Mouse (Mus musculus): ENCODE data around the gene Svs3b. TPM values are rescaled to one million over a fixed set of nuclear protein-coding genes. Genes with fewer than 3 reads are reported as not detected.
"Not testable (repeated sequence)": the region's sequence is repeated elsewhere in the genome, so short reads cannot be mapped to it uniquely, and the experiment has no call there.

Svs3b gene
- polyA plus RNA-seq, 1 experiment from 2014 or later: not detected

DNA sequence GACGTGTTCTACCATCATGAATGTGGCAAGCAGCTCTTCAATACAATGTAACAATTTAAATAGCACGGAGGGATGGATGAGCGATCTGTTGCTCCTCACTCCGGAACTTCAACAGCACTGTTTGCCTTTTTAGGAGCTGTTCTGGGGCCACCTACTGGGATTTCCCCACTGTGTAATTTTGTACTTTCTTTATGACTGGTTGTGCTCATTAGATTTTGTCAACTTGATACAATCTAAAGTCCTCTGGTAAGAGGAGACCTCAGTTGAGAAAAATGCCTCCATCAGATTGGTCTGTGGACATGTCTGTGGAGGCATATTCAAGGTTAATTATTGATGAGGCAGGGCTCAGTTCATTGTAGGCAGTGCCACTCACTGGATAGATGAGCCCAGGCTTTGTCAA, 45.5 kb downstream of the Svs3b start:
- no peak overlapping the region for H3K9ac ChIP-seq (ENCODE audit: low read length)
- H3K4me3 ChIP-seq (ENCODE audit: low read depth, low read length): no peak overlapping the region
- WGBS: 91% methylated on average over 4 of the region's 4 CpGs
- no peaks in the 10 kb centered on the region for H3K4me1 ChIP-seq (ENCODE audit: control insufficient read depth, insufficient read depth, low read length)
- no peak overlapping the region for H3K27ac ChIP-seq (ENCODE audit: low read depth, low read length)
- no peaks in the 10 kb centered on the region for H3K36me3 ChIP-seq (ENCODE audit: control insufficient read depth, insufficient read depth, low read length)
- no peak overlapping the region for H3K4me2 ChIP-seq (ENCODE audit: low read depth)
- no peak for ATAC-seq (ENCODE audit: insufficient read depth, low FRiP score, low TSS enrichment)
- H3K27me3 ChIP-seq (ENCODE audit: control insufficient read depth, insufficient read depth, low read length): no peaks in the 10 kb centered on the region
- no peaks in the 10 kb centered on the region for H3K9me3 ChIP-seq (ENCODE audit: control insufficient read depth, low read length)
- DNase-seq (ENCODE audit: low spot score): no peak

DNA sequence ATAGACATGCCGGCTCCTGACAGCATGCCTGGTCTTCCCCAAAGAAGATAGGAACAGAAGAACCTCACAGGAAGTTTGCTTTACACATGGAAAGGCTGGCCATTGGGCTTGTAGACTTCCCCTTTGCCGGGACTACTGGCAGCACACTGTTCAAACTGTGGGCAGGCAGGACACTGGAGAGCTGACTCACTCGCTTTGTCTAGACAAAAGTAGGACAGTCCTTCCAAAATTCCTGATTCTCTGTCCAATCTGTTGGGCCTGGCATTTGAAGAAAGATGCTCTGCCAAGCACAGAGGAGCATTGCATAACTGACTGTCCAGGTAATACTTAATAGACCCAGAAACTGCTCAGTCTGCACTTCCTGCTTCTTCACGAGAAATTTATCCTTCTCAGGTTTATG, 49.8 kb downstream of the Svs3b start:
- DNase-seq (ENCODE audit: low spot score): no peak

DNA sequence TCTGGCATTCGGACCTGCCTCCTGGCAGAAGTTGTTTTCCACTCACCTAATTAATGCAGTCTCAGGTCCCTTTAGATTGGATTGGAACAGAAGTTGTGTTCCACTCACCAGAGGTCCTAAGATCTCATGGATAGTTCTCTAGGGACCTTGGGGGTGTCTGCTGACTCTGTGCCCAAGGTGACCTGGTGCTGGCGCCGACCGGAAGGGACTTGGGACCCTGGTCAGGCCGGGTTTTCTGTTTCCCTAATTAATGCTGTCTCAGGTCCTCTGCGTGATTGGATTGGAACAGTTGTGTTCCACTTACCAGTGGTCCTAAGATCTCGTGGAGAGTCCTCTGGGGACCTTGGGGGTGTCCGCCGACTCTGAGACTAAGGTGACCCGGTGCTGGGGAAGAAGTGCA, 50.4 kb downstream of the Svs3b start:
- ATAC-seq (ENCODE audit: insufficient read depth, low FRiP score, low TSS enrichment); H3K4me1 ChIP-seq (ENCODE audit: control insufficient read depth, insufficient read depth, low read length); H3K36me3 ChIP-seq (ENCODE audit: control insufficient read depth, insufficient read depth, low read length); H3K9me3 ChIP-seq (ENCODE audit: control insufficient read depth, low read length); H3K4me2 ChIP-seq (ENCODE audit: low read depth); H3K9ac ChIP-seq (ENCODE audit: low read length); DNase-seq (ENCODE audit: low spot score); H3K27me3 ChIP-seq (ENCODE audit: control insufficient read depth, insufficient read depth, low read length); H3K4me3 ChIP-seq (ENCODE audit: low read depth, low read length); H3K27ac ChIP-seq (ENCODE audit: low read depth, low read length): not testable (repeated sequence)
- WGBS: 90% methylated on average over 10 of the region's 10 CpGs

More for the DNA sequence above, 49.8 kb downstream of the Svs3b start:
- ATAC-seq (ENCODE audit: insufficient read depth, low FRiP score, low TSS enrichment): no peak
- Histone ChIP-seq H3K9me3 (ENCODE audit: control insufficient read depth, low read length) (no peaks in the 10 kb centered on the region), H3K36me3 (ENCODE audit: control insufficient read depth, insufficient read depth, low read length) (no peaks in the 10 kb centered on the region), H3K4me2 (ENCODE audit: low read depth) (no peak overlapping the region), H3K4me3 (ENCODE audit: low read depth, low read length) (no peak overlapping the region), H3K4me1 (ENCODE audit: control insufficient read depth, insufficient read depth, low read length) (no peaks in the 10 kb centered on the region), H3K27ac (ENCODE audit: low read depth, low read length) (no peak overlapping the region), H3K9ac (ENCODE audit: low read length) (no peak overlapping the region), H3K27me3 (ENCODE audit: control insufficient read depth, insufficient read depth, low read length) (no peaks in the 10 kb centered on the region)
- WGBS: 81% methylated on average over 4 of the region's 4 CpGs

Other genes starting within 250 kb of the Svs3b start
- gene Pabpc1l, start 231.2 kb downstream of the Svs3b start, polyA plus RNA-seq (2014; fragmentation: Nextera tagmentation; extraction: Ambion mirVana): 1.5 and 1.6 TPM in 2 replicates
- 34.5 and 34.8 TPM in 2 replicates for gene Stk4, start 186.3 kb downstream of the Svs3b start, polyA plus RNA-seq (2014; fragmentation: Nextera tagmentation; extraction: Ambion mirVana)
- gene Tomm34, start 185.5 kb downstream of the Svs3b start, polyA plus RNA-seq (2014; fragmentation: Nextera tagmentation; extraction: Ambion mirVana): 50.5 and 51.2 TPM in 2 replicates
- 0.21 TPM in 1 of 2 replicates, not detected in the other for gene Kcns1, start 85.5 kb downstream of the Svs3b start, polyA plus RNA-seq (2014; fragmentation: Nextera tagmentation; extraction: Ambion mirVana)
- not detected in 2 replicates for gene Wfdc5, start 73.9 kb downstream of the Svs3b start, polyA plus RNA-seq (2014; fragmentation: Nextera tagmentation; extraction: Ambion mirVana)
- not detected in 2 replicates for gene Wfdc12, start 66.0 kb downstream of the Svs3b start, polyA plus RNA-seq (2014; fragmentation: Nextera tagmentation; extraction: Ambion mirVana)
- not detected in 2 replicates for gene Wfdc15a, start 56.5 kb downstream of the Svs3b start, polyA plus RNA-seq (2014; fragmentation: Nextera tagmentation; extraction: Ambion mirVana)
- gene Wfdc15b, start 35.0 kb downstream of the Svs3b start, polyA plus RNA-seq (2014; fragmentation: Nextera tagmentation; extraction: Ambion mirVana): not detected in 2 replicates
- gene Svs2, start 18.2 kb downstream of the Svs3b start, polyA plus RNA-seq (2014; fragmentation: Nextera tagmentation; extraction: Ambion mirVana): not detected in 2 replicates
- gene Svs4, start 21.8 kb upstream of the Svs3b start, polyA plus RNA-seq (2014; fragmentation: Nextera tagmentation; extraction: Ambion mirVana): not detected in 2 replicates
- not detected in 2 replicates for gene Svs3a, start 32.6 kb upstream of the Svs3b start, polyA plus RNA-seq (2014; fragmentation: Nextera tagmentation; extraction: Ambion mirVana)
- not detected in 2 replicates for gene Svs6, start 60.1 kb upstream of the Svs3b start, polyA plus RNA-seq (2014; fragmentation: Nextera tagmentation; extraction: Ambion mirVana)
- not detected in 2 replicates for gene Svs5, start 76.1 kb upstream of the Svs3b start, polyA plus RNA-seq (2014; fragmentation: Nextera tagmentation; extraction: Ambion mirVana)
- gene Slpi, start 132.5 kb upstream of the Svs3b start, polyA plus RNA-seq (2014; fragmentation: Nextera tagmentation; extraction: Ambion mirVana): 1.1 and 1.3 TPM in 2 replicates
- gene Rbpjl, start 146.5 kb upstream of the Svs3b start, polyA plus RNA-seq (2014; fragmentation: Nextera tagmentation; extraction: Ambion mirVana): not detected in 2 replicates
- gene Matn4, start 148.5 kb upstream of the Svs3b start, polyA plus RNA-seq (2014; fragmentation: Nextera tagmentation; extraction: Ambion mirVana): 0.48 and 0.61 TPM in 2 replicates
- 11.0 and 11.5 TPM in 2 replicates for gene Sdc4, start 187.2 kb upstream of the Svs3b start, polyA plus RNA-seq (2014; fragmentation: Nextera tagmentation; extraction: Ambion mirVana)
- gene Sys1, start 200.3 kb upstream of the Svs3b start, polyA plus RNA-seq (2014; fragmentation: Nextera tagmentation; extraction: Ambion mirVana): 64.2 and 64.4 TPM in 2 replicates
- 4.9 and 6.4 TPM in 2 replicates for gene Gm20458, start 204.3 kb upstream of the Svs3b start, polyA plus RNA-seq (2014; fragmentation: Nextera tagmentation; extraction: Ambion mirVana)
- not detected in 2 replicates for gene Trp53tg5, start 217.1 kb upstream of the Svs3b start, polyA plus RNA-seq (2014; fragmentation: Nextera tagmentation; extraction: Ambion mirVana)
- gene Dbndd2, start 229.5 kb upstream of the Svs3b start, polyA plus RNA-seq (2014; fragmentation: Nextera tagmentation; extraction: Ambion mirVana): 3.5 and 4.5 TPM in 2 replicates
- 55.0 and 57.4 TPM in 2 replicates for gene Pigt, start 240.9 kb upstream of the Svs3b start, polyA plus RNA-seq (2014; fragmentation: Nextera tagmentation; extraction: Ambion mirVana)

Measured in neural tube, embryonic 11.5 days (tissue).